Mouse (Mus musculus): ENCODE results near the gene Wdr25.

DNA sequence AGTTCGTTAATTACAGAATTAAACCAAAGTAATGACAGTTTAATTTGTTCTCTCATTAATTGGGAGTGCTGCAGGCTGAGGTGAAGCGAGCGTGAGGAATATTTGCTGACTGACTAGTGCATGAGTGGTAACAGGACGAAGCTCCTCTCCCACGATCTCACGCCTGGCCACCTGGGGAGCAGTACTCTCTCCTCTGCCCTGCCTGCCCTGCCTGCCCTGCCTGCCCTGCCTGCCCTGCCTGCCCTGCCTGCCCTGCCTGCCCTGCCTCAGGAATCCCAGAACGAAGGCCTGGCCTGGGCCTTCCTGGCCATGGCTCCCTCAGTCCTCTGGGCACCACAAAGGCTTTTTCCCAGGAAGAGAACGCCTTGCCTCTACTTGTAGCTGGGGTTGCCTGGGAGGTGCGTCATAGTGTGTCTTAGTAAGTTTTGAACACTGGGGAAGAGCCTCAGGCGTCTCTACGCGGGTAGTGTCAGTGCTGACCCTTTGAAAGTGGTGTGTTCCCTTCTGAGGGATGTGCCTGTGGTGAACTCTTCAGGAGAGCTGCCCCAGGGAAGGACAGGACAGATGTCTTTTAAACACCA is 66.3 kb downstream of the Wdr25 start:
- TF ChIP-seq GATA1 (IDR thresholded peaks at IDR 0.05; ENCODE audit: low read length) = no peak
- TF ChIP-seq TAL1 (IDR thresholded peaks at IDR 0.05; ENCODE audit: low read length) = no peak

All from erythroblast, embryonic 14.5 days (primary cell).